Mouse (Mus musculus) E14TG2a.4 (cell line): Measurements from ENCODE around the gene Tfap4.
"Not testable (repeated sequence)": the region's sequence is repeated elsewhere in the genome, so short reads cannot be mapped to it uniquely, and the experiment has no call there.

Experiments used
- CTCF ChIP-seq: conservative IDR thresholded peaks from 2 replicates; pipeline ENCODE4 v1.5.1; 2014; ENCODE audit warnings: low read length
- POU5F1 ChIP-seq: IDR thresholded peaks from 2 replicates; pipeline ENCODE4 v1.6.1; 2014; ENCODE audit warnings: low read length, borderline replicate concordance

DNA sequence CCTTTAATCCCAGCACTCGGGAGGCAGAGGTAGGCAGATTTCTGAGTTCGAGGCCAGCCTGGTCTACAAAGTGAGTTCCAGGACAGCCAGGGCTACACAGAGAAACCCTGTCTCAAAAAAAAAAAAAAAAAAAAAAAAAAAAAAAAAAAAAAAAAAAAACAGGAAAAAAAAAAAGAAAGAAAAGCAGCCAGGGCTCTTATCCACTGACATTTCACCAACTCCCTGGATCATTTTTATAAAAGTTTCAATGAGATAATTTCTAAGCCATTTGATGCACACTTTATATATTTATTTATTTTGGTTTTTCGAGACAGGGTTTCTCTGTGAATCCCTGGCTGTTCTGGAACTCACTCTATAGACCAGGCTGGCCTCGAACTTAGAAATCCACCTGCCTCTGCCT lies 21.5 kb upstream of the Tfap4 start:
- TF ChIP-seq CTCF, POU5F1: not testable (repeated sequence)
